Mouse (Mus musculus) splenic B cell, adult 2 months (primary cell): ENCODE results near the gene Fmn2.

Experiments
- DNase-seq: peaks from one replicate; pipeline ENCODE4 v3.0.0-alpha.2; 2011; ENCODE audit warnings: low read depth, low spot score
- H3K27me3 ChIP-seq: 2 replicates; pipeline ENCODE4 v1.6.1; 2012; ENCODE audit warnings: mild to moderate bottlenecking, low read length, moderate library complexity, mixed read lengths; ENCODE audit not compliant: control insufficient read depth, poor library complexity, insufficient read depth, severe bottlenecking
- H3K36me3 ChIP-seq: 2 replicates; pipeline ENCODE4 v1.6.1; 2012; ENCODE audit warnings: mild to moderate bottlenecking, low read length, moderate library complexity, mixed read lengths; ENCODE audit not compliant: control insufficient read depth, poor library complexity, insufficient read depth, severe bottlenecking

Fmn2 gene

DNA sequence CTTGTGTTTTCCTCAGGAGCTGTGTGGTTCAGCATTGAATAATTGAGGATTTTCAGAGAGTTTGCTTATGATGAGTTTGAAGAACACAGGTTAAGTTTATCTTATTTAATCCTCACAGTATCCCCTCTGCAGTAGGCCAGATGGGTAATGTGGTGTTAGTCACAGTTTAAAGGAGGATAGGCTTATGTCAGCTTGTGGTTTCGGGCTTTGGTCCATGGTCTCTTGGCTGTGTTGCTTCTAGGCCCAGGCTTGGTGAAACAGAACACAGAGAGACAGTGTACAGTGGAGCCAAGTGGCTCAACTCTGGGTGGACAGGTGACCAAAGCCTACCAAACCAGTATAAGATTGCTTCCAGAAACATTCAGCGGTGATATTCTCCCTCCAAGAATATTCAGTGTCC lies 98.4 kb downstream of the Fmn2 start:
- Histone ChIP-seq H3K36me3 (no peaks in the 10 kb centered on the region), H3K27me3 (no peaks in the 10 kb centered on the region)
- no peak for DNase-seq

DNA sequence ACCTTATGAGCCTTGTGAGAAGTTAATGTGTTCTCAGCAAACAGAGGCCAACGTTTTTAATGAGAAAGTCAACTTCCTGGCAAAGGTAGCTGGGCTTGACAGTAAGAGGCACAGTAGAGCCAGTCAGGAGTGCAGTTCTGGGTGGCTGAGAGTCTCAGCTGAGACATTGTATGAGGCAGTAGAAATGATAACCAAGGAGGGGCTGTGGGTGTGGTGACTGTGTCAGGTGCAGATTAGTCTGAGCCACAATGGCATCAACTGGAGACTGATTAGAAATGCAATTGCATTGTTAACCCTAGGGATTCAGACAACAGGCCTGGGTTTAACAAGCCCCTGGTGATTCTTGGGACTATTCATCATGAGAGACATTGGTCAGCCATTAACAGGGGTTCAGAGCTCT lies 99.0 kb downstream of the Fmn2 start:
- DNase-seq = no peak
- Histone ChIP-seq H3K27me3 (no peaks in the 10 kb centered on the region), H3K36me3 (no peaks in the 10 kb centered on the region)

DNA sequence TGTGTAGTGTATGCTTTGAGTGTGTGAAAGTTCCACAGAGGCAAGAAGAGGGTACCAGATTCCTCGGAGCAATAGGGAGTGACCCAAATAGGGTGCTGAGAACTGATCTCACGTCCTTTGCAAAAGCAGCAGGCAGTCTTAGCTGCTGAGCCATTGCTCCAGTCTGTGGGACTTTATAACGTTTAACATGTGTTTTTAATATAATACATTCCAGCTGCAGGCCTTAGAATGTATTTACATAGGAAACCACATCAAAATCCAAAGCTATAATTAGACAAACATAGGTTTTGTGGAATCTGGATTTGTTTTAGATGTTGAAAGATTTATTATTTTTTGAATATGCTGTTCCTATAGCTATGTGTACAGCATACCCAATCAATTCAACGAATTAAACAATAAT lies 115.7 kb downstream of the Fmn2 start:
- Histone ChIP-seq H3K36me3 (no peaks in the 10 kb centered on the region), H3K27me3 (no peaks in the 10 kb centered on the region)
- DNase-seq = no peak

- no peaks in the 10 kb centered on the region for H3K27me3 ChIP-seq
- no peak for DNase-seq
- H3K36me3 ChIP-seq = no peaks in the 10 kb centered on the region
These were observed 119.9 kb downstream of the Fmn2 start for GRCm38 (mm10) chr1:174621512-174621911.

DNA sequence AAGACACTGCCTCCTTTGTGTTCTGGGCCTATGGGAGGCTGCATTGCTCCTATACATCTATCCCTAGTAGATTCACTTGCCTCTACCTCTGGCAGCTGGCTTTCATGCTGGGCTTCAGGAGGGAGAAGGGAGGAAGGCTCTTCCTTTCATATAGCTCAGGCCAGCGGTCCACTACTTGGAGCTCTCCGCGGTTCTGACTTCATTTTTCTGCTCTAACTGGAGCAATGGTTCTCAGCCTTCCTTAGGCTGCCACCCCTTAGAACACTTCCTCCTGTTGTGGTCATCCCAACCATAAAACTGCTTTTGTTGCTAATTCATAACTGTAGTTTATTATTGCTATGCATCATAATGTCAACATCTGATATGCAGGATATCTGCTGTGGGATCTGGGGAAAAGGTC lies 121.4 kb downstream of the Fmn2 start:
- Histone ChIP-seq H3K36me3 (no peaks in the 10 kb centered on the region), H3K27me3 (no peaks in the 10 kb centered on the region)
- no peak for DNase-seq

- DNase-seq = no peak
- Histone ChIP-seq H3K27me3 (no peaks in the 10 kb centered on the region), H3K36me3 (no peaks in the 10 kb centered on the region)
These were observed 128.4 kb downstream of the Fmn2 start for GRCm38 (mm10) chr1:174630074-174630473.

DNA sequence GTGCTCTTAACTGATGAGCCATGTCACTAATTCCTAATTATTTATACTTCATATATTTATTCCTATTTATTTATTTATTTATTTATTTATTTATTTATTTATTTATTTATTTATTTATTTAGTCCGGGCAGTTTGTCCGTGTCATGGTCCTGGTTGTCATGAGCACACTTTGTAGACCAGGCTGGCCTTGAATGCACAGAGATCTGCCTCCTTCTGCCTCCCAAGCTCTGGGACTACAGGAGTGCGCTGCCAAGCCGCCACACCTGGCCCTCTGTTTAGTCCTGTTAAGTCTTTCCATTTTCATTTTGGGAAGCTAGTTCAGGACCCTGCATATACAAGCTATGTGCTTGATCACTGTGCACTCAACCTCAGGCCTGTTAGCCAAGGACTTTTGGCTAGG lies 134.7 kb downstream of the Fmn2 start:
- no peaks in the 10 kb centered on the region for H3K36me3 ChIP-seq
- no peaks in the 10 kb centered on the region for H3K27me3 ChIP-seq
- DNase-seq = no peak

- DNase-seq = no peak
- H3K36me3 ChIP-seq = no peaks in the 10 kb centered on the region
- H3K27me3 ChIP-seq = no peaks in the 10 kb centered on the region
These were observed 136.0 kb downstream of the Fmn2 start for GRCm38 (mm10) chr1:174637564-174638085.

DNA sequence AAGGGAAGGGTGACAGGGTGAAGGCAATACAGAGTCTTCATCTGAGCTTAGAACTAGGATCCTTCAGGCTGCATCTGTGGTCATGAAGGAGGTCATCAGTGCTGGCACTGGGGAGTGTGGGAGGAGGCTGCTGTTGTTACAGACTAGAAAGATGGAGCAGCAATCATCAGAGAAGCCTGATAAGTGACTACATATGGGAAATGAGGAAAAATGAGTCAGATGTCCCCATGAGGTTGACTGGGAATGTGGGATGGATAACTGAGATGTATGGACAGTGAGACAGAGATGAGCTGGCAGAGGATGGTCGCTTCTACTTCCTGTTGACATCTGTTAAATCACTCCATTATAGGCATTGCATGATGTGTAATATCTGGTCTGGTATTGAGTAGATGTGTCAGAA lies 139.3 kb downstream of the Fmn2 start:
- Histone ChIP-seq H3K36me3 (no peaks in the 10 kb centered on the region), H3K27me3 (no peaks in the 10 kb centered on the region)
- DNase-seq = no peak

DNA sequence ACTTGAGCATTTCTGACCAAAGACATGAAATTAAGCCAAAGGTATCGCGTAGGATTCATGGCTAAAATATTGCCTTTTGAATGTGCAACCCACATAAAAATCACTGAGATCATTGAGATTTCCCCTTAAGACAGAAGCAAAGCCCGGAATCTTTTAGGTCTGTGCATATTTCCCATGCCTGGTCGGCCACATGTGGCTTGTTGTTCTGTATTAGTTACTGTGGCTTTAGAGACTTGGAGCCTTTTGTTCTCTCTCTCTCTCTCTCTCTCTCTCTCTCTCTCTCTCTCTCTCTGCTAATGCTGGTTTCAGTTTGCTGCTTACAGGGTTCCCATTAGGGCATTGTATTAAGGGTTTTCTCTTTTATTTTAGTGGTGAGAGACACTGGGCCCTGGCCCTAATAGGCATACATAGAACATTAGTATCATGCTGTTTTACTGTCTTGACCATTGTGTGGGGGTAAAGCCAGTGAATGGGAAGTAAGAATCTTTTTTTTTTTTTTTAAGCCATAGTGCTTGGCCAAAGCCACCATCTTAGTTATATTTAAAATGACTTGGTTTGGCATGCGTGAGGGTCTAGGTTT lies 141.9 kb downstream of the Fmn2 start:
- no peak for DNase-seq
- Histone ChIP-seq H3K36me3 (no peaks in the 10 kb centered on the region), H3K27me3 (no peaks in the 10 kb centered on the region)

GRCm38 (mm10) chr1:174649421-174649826 lies 147.8 kb downstream of the Fmn2 start:
- Histone ChIP-seq H3K36me3 (no peaks in the 10 kb centered on the region), H3K27me3 (no peaks in the 10 kb centered on the region)
- no peak for DNase-seq

DNA sequence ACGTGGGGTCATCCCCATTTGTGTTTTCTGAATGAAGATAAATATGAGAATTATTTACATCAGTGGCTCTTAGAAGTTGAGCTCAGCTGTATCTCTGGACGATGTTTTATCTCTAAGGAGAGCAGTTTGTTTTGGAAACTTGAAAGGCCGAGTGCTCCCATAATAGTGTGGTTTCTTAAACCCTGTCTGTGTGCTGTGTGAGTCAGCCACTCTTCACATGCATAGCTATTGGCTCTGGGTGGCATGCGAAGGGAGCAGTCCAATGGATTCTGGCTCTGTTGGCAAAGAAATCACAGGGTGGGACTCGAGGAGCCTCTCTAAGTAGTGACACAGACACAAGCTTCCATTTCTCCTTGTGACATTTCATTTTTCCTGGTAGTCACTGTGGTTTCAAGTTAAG lies 152.9 kb downstream of the Fmn2 start:
- DNase-seq = no peak
- no peaks in the 10 kb centered on the region for H3K36me3 ChIP-seq
- no peaks in the 10 kb centered on the region for H3K27me3 ChIP-seq

DNA sequence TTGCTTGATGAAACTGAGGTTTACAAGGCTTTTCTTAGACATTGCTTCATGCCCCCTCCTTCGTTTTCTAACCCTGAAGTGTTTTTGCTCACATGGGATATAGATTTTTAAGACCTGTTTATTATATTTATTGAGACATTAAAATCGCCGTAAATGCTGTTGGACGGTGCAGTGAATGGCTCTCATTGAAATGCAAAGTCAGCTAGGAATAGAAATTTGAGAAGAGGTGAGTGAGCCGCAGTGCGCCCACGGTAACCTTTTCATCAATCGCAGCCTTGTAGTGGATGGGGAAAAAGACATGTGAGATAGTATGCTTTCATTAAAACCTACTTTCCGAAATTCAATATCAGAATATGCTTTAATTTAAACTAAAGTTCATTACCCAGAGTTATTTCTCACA lies 153.7 kb downstream of the Fmn2 start:
- no peak for DNase-seq
- H3K36me3 ChIP-seq = no peaks in the 10 kb centered on the region
- no peaks in the 10 kb centered on the region for H3K27me3 ChIP-seq

- H3K36me3 ChIP-seq = no peaks in the 10 kb centered on the region
- no peak for DNase-seq
- no peaks in the 10 kb centered on the region for H3K27me3 ChIP-seq
These were observed 154.9 kb downstream of the Fmn2 start for GRCm38 (mm10) chr1:174656554-174656953.

GRCm38 (mm10) chr1:174659459-174660223 lies 158.0 kb downstream of the Fmn2 start:
- H3K36me3 ChIP-seq = no peaks in the 10 kb centered on the region
- DNase-seq = no peak
- H3K27me3 ChIP-seq = no peaks in the 10 kb centered on the region
